Mouse (Mus musculus): Measurements from ENCODE around the gene Cop1. TPM values are rescaled to one million over a fixed set of nuclear protein-coding genes. Genes with fewer than 3 reads are reported as not detected.

Cop1 gene
- polyA plus RNA-seq, 1 experiment = 95.1 TPM

GRCm38 (mm10) chr1:159355027-159355570 lies 123.0 kb downstream of the Cop1 start:
- H3K4me1 ChIP-seq (ENCODE audit: control insufficient read depth, insufficient read depth, low read length) = no peaks in the 10 kb centered on the region
- no peak overlapping the region for H3K4me3 ChIP-seq (ENCODE audit: insufficient read depth, low read length)
- H3K27ac ChIP-seq (ENCODE audit: insufficient read depth, low read length) = no peak overlapping the region
- TF ChIP-seq CTCF (IDR thresholded peaks at IDR 0.05; ENCODE audit: extremely low read depth, insufficient read depth, low read length) (no peak), POLR2A (IDR thresholded peaks at IDR 0.05; ENCODE audit: extremely low read depth, insufficient read depth, low read length) (no peak)

- Histone ChIP-seq H3K27ac (ENCODE audit: insufficient read depth, low read length) (no peak overlapping the region), H3K4me3 (ENCODE audit: insufficient read depth, low read length) (no peak overlapping the region), H3K4me1 (ENCODE audit: control insufficient read depth, insufficient read depth, low read length) (no peaks in the 10 kb centered on the region)
- no peak for TF ChIP-seq POLR2A (IDR thresholded peaks at IDR 0.05; ENCODE audit: extremely low read depth, insufficient read depth, low read length)
- TF ChIP-seq CTCF (IDR thresholded peaks at IDR 0.05; ENCODE audit: extremely low read depth, insufficient read depth, low read length) = no peak
These were observed 126.6 kb downstream of the Cop1 start for GRCm38 (mm10) chr1:159358713-159359112.

- no peaks in the 10 kb centered on the region for H3K4me1 ChIP-seq (ENCODE audit: control insufficient read depth, insufficient read depth, low read length)
- H3K27ac ChIP-seq (ENCODE audit: insufficient read depth, low read length) = no peak overlapping the region
- no peak overlapping the region for H3K4me3 ChIP-seq (ENCODE audit: insufficient read depth, low read length)
- TF ChIP-seq POLR2A (IDR thresholded peaks at IDR 0.05; ENCODE audit: extremely low read depth, insufficient read depth, low read length) (no peak), CTCF (IDR thresholded peaks at IDR 0.05; ENCODE audit: extremely low read depth, insufficient read depth, low read length) (no peak)
These were observed 139.8 kb downstream of the Cop1 start for GRCm38 (mm10) chr1:159371881-159372390.

GRCm38 (mm10) chr1:159382218-159382617 lies 150.1 kb downstream of the Cop1 start:
- no peaks in the 10 kb centered on the region; the same call in 1 of the 2 replicates for H3K4me1 ChIP-seq (ENCODE audit: control insufficient read depth, insufficient read depth, low read length)
- H3K27ac ChIP-seq (ENCODE audit: insufficient read depth, low read length) = no peak overlapping the region
- no peak overlapping the region for H3K4me3 ChIP-seq (ENCODE audit: insufficient read depth, low read length)
- no peak for TF ChIP-seq POLR2A (IDR thresholded peaks at IDR 0.05; ENCODE audit: extremely low read depth, insufficient read depth, low read length)
- no peak for TF ChIP-seq CTCF (IDR thresholded peaks at IDR 0.05; ENCODE audit: extremely low read depth, insufficient read depth, low read length)

GRCm38 (mm10) chr1:159382916-159383315 lies 150.8 kb downstream of the Cop1 start:
- Histone ChIP-seq H3K27ac (ENCODE audit: insufficient read depth, low read length) (no peak overlapping the region), H3K4me3 (ENCODE audit: insufficient read depth, low read length) (no peak overlapping the region), H3K4me1 (ENCODE audit: control insufficient read depth, insufficient read depth, low read length) (no peaks in the 10 kb centered on the region; the same call in 1 of the 2 replicates)
- TF ChIP-seq POLR2A (IDR thresholded peaks at IDR 0.05; ENCODE audit: extremely low read depth, insufficient read depth, low read length) = no peak
- no peak for TF ChIP-seq CTCF (IDR thresholded peaks at IDR 0.05; ENCODE audit: extremely low read depth, insufficient read depth, low read length)

GRCm38 (mm10) chr1:159386458-159386857 lies 154.3 kb downstream of the Cop1 start:
- no peak overlapping the region for H3K27ac ChIP-seq (ENCODE audit: insufficient read depth, low read length)
- no peak for TF ChIP-seq POLR2A (IDR thresholded peaks at IDR 0.05; ENCODE audit: extremely low read depth, insufficient read depth, low read length)
- H3K4me1 ChIP-seq (ENCODE audit: control insufficient read depth, insufficient read depth, low read length) = no peaks in the 10 kb centered on the region; the same call in 1 of the 2 replicates
- H3K4me3 ChIP-seq (ENCODE audit: insufficient read depth, low read length) = no peak overlapping the region

GRCm38 (mm10) chr1:159388565-159389024 lies 156.5 kb downstream of the Cop1 start:
- TF ChIP-seq POLR2A (IDR thresholded peaks at IDR 0.05; ENCODE audit: extremely low read depth, insufficient read depth, low read length) = no peak
- TF ChIP-seq CTCF (IDR thresholded peaks at IDR 0.05; ENCODE audit: extremely low read depth, insufficient read depth, low read length) = no peak
- H3K4me3 ChIP-seq (ENCODE audit: insufficient read depth, low read length) = no peak overlapping the region
- H3K4me1 ChIP-seq (ENCODE audit: control insufficient read depth, insufficient read depth, low read length) = peaks cover 6% of the 10 kb centered on the region
- no peak overlapping the region for H3K27ac ChIP-seq (ENCODE audit: insufficient read depth, low read length)

GRCm38 (mm10) chr1:159390049-159390448 lies 157.9 kb downstream of the Cop1 start:
- Histone ChIP-seq H3K27ac (ENCODE audit: insufficient read depth, low read length) (no peak overlapping the region), H3K4me1 (ENCODE audit: control insufficient read depth, insufficient read depth, low read length) (peaks cover 8% of the 10 kb centered on the region), H3K4me3 (ENCODE audit: insufficient read depth, low read length) (no peak overlapping the region)
- no peak for TF ChIP-seq POLR2A (IDR thresholded peaks at IDR 0.05; ENCODE audit: extremely low read depth, insufficient read depth, low read length)
- peak; percentile 89 for TF ChIP-seq CTCF (IDR thresholded peaks at IDR 0.05; ENCODE audit: extremely low read depth, insufficient read depth, low read length)

- TF ChIP-seq CTCF (IDR thresholded peaks at IDR 0.05; ENCODE audit: extremely low read depth, insufficient read depth, low read length) (no peak), POLR2A (IDR thresholded peaks at IDR 0.05; ENCODE audit: extremely low read depth, insufficient read depth, low read length) (no peak)
- H3K4me3 ChIP-seq (ENCODE audit: insufficient read depth, low read length) = no peak overlapping the region
- H3K27ac ChIP-seq (ENCODE audit: insufficient read depth, low read length) = peak overlapping the region; percentile 76
- H3K4me1 ChIP-seq (ENCODE audit: control insufficient read depth, insufficient read depth, low read length) = peaks cover 11% of the 10 kb centered on the region
These were observed 160.5 kb downstream of the Cop1 start for GRCm38 (mm10) chr1:159392667-159393066.

GRCm38 (mm10) chr1:159393070-159393699 lies 161.1 kb downstream of the Cop1 start:
- peak; percentile 63; the same call in 1 of the 2 replicates for TF ChIP-seq POLR2A (IDR thresholded peaks at IDR 0.05; ENCODE audit: extremely low read depth, insufficient read depth, low read length)
- TF ChIP-seq CTCF (IDR thresholded peaks at IDR 0.05; ENCODE audit: extremely low read depth, insufficient read depth, low read length) = no peak
- H3K27ac ChIP-seq (ENCODE audit: insufficient read depth, low read length) = peak overlapping the region; percentile 76
- H3K4me3 ChIP-seq (ENCODE audit: insufficient read depth, low read length) = no peak overlapping the region
- peaks cover 11% of the 10 kb centered on the region for H3K4me1 ChIP-seq (ENCODE audit: control insufficient read depth, insufficient read depth, low read length)
